Mouse (Mus musculus) left cerebral cortex, adult 8-10 months (tissue): ENCODE measurements around the gene Lrrc25. TPM values are rescaled to one million over a fixed set of nuclear protein-coding genes. Genes with fewer than 3 reads are reported as not detected.
"Not testable (repeated sequence)": the region's sequence is repeated elsewhere in the genome, so short reads cannot be mapped to it uniquely, and the experiment has no call there.

Experiments
- DNase-seq, 2 experiments: peaks; one replicate each; pipeline ENCODE4 v3.0.0; 2022; ENCODE audit warnings: low spot score in 2 of 2
- total RNA-seq, 4 experiments: library from RNA; stranded (reverse); gene quantifications; 2 replicates each; pipeline ENCODE4 v1.2.4; 2022

Lrrc25 gene
- 1 to 10 TPM in 1 of 4 experiments, under 1 TPM in 3; 0.55 to 1.3 (median 0.87) TPM for total RNA-seq

DNA sequence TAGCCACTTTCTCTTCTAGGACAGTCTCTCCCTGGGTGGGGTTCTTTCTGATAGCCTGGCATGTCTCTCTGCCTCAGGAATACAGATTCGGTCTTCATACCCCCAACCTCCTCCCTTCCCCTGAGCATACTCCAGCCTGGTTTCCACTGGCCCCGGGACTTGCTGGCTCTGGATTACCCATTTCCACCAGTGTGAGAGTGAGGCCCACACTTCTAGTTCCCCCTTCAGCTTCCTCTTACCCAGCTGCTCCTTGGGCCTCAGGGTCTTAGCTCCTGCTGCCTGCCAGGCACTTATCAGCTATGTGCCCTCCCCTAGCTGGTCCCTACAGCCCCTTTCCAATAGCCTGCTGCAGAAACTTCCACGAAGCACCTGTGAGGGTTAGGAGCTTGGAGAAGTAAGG is at the start of gene Lrrc25:
Gene Lrrc25, plus strand, starts transcription at position 262 of the 400 bp plus-strand sequence.
- DNase-seq = no peak

DNA sequence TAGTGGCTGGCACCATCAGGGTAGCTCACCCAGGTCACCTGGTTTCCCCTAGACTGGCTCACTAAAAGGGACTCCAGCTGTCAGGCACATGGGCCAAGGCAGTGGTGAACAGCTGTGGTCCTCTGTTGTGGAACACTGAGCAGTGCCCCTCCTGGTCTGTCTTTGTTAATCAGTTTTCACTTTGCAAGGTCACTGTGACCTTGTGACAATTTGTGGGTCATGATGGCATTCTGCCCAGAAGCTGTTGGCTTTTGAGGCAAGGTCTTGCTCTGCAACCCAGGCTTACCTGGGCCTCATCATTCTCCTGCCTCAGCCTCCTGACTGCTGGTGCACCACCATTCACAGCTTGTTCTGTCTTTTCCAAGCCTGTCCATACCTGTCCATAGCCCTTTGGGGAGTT is 45.6 kb upstream of the Lrrc25 start:
- DNase-seq = no peak

DNA sequence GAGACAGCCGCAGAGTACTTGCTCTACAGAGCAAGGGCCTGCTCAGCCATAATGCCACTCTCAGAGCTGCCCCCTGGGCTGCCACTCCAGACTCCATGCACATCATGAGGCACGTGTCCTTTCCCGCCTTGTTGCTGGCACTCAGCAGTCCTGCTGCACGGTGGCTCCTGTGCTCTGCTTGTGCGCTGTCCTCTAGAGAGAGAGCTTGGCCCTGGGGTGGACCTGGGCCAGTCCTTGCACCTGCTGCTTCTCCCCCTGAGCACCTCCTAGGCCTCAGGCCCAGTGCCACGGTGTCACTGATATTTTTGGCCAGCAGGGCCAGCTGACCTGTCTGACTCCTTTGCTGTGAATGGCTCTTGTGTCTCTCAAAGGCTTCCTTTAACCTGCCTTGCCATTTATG is 45.0 kb upstream of the Lrrc25 start:
- DNase-seq = no peak

GRCm38 (mm10) chr8:70574302-70574701 is 41.7 kb upstream of the Lrrc25 start:
- no peak for DNase-seq

DNA sequence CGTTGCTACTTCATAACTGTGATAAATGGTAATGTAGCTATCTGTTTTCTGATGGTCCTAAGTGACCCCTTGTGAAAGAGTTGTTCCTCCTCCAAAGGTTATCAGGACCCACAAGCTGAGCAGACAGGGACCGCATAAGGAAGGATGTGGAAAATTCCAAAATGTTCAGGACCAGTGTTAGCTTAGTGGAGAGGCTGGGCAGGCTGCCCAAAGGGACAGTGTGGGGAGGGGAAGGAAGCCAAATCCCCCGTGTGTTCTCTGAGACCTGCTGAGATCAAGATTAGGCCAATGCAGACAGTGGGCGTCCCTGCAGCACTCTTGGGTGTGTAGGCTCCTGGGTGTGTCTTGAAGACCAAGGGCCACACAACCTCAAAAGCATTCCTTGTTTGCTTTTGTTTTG is 41.0 kb upstream of the Lrrc25 start:
- DNase-seq = no peak

DNA sequence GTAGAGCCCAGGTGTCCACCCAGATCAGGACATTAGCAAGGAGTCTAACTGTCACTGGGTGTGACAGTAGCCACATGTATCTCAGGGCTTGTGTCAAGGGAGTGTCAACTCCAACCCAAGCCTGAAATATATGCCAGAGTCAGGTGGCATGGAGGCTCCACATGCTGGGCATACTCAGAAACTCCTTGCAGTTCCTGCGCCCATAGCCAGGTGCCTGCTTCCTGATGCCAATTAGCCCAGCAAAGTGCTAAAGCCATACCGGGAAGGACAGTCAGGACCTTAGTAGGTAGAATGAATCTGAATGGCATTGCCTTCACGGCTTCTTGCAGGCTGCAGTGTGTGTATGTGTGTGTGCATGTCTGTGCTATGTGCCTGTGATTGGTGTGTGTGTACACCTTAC is 38.7 kb upstream of the Lrrc25 start:
- DNase-seq = no peak

DNA sequence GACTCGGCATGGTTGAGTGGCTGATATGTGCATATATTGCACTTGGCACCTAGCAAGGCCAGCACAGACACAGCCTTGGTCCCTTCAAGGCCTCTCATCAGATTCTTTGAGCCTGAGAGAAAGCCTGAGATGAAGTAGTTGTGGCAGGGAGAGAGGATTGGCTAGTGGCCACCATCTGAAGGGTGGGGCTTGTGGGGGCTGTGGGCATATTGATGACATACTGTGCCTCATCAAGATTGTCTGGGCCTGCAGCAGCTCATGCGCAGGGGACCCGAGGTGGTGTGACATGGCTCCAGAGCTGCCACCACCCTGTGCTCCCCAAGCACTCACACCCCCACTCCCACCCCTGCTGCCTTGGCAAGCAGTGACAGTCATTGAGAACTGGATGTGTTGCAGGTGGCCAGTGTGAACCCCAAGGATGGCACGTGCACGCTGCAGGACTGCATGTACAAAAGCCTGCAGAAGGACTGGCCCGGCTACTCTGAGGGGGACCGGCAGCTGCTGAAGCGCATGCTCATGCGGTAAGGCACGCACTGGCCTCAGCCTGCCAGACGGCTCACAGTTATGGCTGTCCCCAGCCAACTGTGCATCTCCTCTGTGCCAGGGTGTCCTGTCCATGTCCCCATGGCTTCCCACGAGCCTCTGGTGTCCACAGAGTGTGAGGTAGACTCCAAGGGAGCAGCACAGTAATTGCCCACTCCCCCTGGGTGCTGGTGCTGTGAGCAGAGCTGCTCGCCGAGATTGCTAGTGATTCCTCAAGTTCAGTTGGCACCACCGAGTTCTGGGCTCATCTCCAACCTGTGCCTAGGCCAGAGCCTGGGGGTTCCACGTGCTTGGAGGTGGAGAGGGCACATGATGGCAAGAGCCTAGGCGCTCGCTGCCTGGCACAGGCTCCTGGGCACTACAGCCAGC is 32.2 kb upstream of the Lrrc25 start:
- no peak for DNase-seq

GRCm38 (mm10) chr8:70584606-70585257 is 31.2 kb upstream of the Lrrc25 start:
- DNase-seq = no peak

- no peak for DNase-seq
These were observed 30.7 kb upstream of the Lrrc25 start for GRCm38 (mm10) chr8:70585258-70585652.

DNA sequence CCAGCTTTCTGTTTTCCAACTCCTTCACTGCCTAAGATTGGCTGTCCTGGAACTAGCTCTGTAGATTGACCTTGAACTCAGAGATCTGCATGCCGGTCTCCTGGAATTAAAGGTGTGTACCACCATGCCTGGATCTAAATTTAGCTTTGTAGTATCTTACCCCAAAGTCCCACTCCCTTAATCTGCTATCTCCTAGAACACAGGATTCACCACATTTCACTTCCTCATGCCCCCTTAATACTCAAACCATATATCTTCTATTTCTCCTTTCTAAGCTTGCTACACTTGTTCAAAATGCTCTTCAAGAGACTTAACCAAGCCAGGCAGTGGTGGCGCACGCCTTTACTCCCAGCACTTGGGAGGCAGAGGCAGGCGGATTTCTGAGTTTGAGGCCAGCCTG is 28.0 kb upstream of the Lrrc25 start:
- DNase-seq = not testable (repeated sequence)

- no peak for DNase-seq
These were observed 24.4 kb upstream of the Lrrc25 start for GRCm38 (mm10) chr8:70591569-70591968.

- DNase-seq = peak in 1 of 2 experiments; percentile 28
These were observed 22.8 kb upstream of the Lrrc25 start for GRCm38 (mm10) chr8:70593173-70593572.

DNA sequence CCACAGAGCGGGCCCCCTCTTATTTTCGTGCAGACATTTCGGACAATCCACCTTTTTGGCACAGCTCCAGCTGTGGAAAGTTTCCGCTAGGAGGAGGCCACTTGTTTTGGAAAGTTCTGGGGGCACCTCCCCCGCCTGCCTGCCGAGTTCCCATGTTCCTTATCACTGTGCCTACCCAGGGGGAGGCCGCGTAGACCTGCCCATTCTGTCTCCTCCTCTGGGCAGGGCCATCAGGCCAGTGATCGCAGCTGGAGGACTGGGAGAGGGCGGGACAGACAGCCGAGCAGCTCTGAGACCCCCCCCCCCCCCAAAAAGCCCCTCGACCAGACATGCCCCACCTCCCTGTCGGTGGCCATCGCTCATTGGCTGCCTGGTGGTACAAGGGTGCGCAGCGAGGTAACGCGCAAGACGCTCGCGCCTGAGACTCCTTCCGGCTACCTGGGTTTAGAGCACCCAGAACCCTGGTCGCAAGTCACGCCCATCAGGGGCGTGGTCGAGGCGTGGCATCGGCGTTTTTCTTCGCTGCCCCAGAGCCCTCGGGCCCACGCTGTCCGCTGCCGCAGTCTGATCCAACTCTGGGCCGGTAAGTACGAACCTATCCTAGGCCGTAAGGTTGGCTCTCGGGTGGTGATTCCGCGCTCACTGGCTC is 21.9 kb upstream of the Lrrc25 start, which contains the start of gene Isyna1:
Gene Isyna1, plus strand, starts transcription at position 413 of the 649 bp plus-strand sequence.
- peak in 1 of 2 experiments; percentile 79 for DNase-seq

- peak in 1 of 2 experiments; percentile 48 for DNase-seq
These were observed 21.1 kb upstream of the Lrrc25 start for GRCm38 (mm10) chr8:70594621-70595564.

DNA sequence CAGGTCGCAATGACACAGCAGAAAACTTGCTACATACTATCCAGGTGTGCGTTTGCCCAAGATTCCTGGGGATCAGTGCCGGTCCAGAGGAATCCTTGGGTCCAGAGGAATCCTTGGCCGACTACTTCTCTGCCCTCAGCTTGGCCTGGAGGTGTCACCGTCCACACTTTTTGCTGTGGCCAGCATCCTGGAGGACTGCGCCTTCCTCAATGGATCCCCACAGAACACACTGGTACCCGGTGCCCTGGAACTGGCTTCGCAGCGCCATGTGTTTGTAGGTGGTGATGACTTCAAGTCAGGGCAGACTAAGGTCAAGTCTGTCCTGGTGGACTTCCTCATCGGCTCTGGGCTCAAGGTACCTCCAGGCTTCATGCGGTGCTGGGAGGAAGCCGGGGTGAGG is 20.1 kb upstream of the Lrrc25 start:
- DNase-seq = peak in 1 of 2 experiments; percentile 29

- no peak for DNase-seq
These were observed 19.7 kb upstream of the Lrrc25 start for GRCm38 (mm10) chr8:70596216-70596615.

GRCm38 (mm10) chr8:70596775-70597416 is 19.1 kb upstream of the Lrrc25 start:
- DNase-seq = peak in 1 of 2 experiments; percentile 43

GRCm38 (mm10) chr8:70597417-70598272 is 18.3 kb upstream of the Lrrc25 start:
- DNase-seq = peak in 1 of 2 experiments; percentile 37

- DNase-seq = peak in 1 of 2 experiments; percentile 82
These were observed 17.7 kb upstream of the Lrrc25 start for GRCm38 (mm10) chr8:70598283-70598682.
